Mouse (Mus musculus): ENCODE results near the gene Gnao1. TPM values are rescaled to one million over a fixed set of nuclear protein-coding genes. Genes with fewer than 3 reads are reported as not detected.
A peak's percentile ranks its signal among the peaks of the same experiment; 100 is the strongest.

The Gnao1 gene
- polyA plus RNA-seq (2016; fragmentation: Nextera tagmentation; extraction: Ambion mirVana) = 0.54 and 1.2 TPM in 2 replicates

- Histone ChIP-seq H3K4me1 (peaks cover 44% of the 10 kb centered on the region), H3K27me3 (ENCODE audit: low read depth, poor library complexity, severe bottlenecking) (peaks cover 56% of the 10 kb centered on the region), H3K4me3 (peak within 1 kb of the TSS; percentile 78), H3K27ac (peak within 1 kb of the TSS; percentile 78), H3K36me3 (no peaks in the 10 kb centered on the region), H3K9me3 (replicated peaks) (no peaks in the 10 kb centered on the region)
- DNase-seq (ENCODE audit: low spot score) = no peak
- 12% methylated on average over 9 of the region's 9 CpGs for WGBS
Observed at GRCm38 (mm10) chr8:93809686-93810027, at the start of gene Gnao1. TSS of gene Gnao1 (plus strand) at chr8:93809966.

DNA sequence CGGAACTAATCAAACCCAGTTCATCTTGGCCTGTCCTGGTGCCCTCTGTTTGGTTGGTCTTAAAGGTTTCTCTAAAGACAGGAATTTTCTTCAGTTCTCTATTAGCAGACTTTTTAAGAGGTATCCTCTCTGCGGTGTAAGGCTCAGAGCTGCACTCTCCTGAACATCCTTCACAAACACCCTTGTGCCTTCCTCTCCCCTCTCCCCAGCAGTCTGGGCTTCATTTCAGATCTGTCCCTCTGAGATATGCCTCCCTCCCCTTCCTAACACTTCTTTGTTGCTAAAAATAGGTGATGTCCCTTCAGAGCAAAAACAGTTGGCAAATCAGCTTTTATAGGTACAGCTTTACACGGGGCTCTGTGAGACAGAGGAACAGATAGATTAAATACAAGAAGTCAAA is 32.2 kb upstream of the Gnao1 start:
- Histone ChIP-seq H3K27me3 (ENCODE audit: low read depth, poor library complexity, severe bottlenecking) (no peaks in the 10 kb centered on the region), H3K27ac (no peak overlapping the region), H3K9me3 (replicated peaks) (no peaks in the 10 kb centered on the region), H3K36me3 (no peaks in the 10 kb centered on the region), H3K4me1 (no peaks in the 10 kb centered on the region), H3K4me3 (no peak overlapping the region)
- no peak for DNase-seq (ENCODE audit: low spot score)
- 57% methylated on average over 3 of the region's 3 CpGs for WGBS

DNA sequence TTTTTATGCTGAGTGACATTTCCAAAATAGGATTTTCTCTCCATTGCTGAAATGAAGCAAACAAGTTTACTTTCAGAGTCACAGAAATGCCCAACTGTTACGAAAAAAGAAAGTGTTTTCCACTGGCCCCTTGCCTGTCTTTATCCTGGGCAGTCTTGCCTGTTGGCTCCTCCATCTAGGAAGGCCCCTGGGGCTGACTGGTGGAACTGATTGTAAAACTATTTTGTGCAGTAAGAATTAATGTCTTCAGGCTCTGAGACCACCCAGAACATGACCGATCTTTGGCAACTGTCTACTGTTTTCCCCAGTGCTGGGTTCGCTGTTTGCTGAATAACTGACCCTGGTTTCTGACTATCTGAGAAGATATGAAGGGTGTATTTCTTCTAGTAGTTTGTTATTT is 540 bp upstream of the Gnao1 start:
- Histone ChIP-seq H3K9me3 (replicated peaks) (no peaks in the 10 kb centered on the region), H3K36me3 (no peaks in the 10 kb centered on the region), H3K4me3 (no peak overlapping the region), H3K4me1 (peaks cover 39% of the 10 kb centered on the region), H3K27ac (no peak overlapping the region), H3K27me3 (ENCODE audit: low read depth, poor library complexity, severe bottlenecking) (peaks cover 52% of the 10 kb centered on the region)
- DNase-seq (ENCODE audit: low spot score) = no peak
- WGBS = 85% methylated on average over 3 of the region's 3 CpGs

DNA sequence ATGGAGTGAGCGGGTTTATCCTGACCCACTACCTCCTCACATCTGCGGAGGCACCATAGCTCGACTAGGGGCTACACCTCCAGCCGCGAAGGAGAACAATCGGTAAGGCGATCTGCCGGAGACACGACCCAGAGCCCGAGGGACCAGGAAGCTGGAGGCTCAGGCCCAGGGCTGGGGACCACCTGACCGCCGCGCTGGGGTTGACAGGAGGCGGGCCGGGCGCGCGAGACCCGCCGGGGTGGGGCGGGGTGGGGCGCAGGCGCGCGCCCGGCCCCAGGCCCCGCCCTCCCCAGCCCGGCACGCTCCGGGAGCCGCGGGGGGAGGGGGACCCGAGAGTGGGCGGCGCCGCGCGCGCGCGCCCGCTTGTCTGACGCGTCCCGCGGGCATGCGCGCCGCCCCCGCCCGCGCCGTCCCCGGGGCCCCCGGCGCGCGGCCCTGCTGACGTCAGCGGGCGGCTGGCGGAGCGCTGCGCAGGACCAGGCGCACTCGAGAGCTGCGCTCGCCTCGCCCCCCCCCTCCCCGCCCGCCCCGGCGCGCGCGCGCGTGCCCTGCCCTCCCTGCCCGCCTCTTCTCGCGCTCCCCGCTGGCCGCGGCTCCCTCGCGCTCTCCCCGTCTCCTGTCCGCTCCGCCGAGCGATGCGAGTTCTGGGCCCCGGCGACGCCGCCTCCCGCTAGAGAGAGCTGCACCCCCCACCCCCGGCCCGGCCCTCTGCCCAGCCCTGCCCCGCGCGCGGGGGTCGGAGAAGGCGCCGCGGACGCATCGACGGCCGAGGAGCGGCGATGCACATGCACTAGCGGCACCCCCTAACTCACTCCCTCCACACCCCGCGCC is 477 bp downstream of the Gnao1 start:
- Histone ChIP-seq H3K4me1 (peaks cover 46% of the 10 kb centered on the region), H3K9me3 (replicated peaks) (no peaks in the 10 kb centered on the region), H3K27me3 (ENCODE audit: low read depth, poor library complexity, severe bottlenecking) (peaks cover 58% of the 10 kb centered on the region), H3K36me3 (no peaks in the 10 kb centered on the region), H3K4me3 (peak overlapping the region; percentile 78), H3K27ac (peak overlapping the region; percentile 78)
- 3% methylated on average over 53 of the region's 116 CpGs for WGBS
- peak; percentile 85 for DNase-seq (ENCODE audit: low spot score)

GRCm38 (mm10) chr8:93810859-93811602 is 1.3 kb downstream of the Gnao1 start:
- H3K4me1 ChIP-seq = peaks cover 46% of the 10 kb centered on the region
- H3K9me3 ChIP-seq (replicated peaks) = no peaks in the 10 kb centered on the region
- peaks cover 58% of the 10 kb centered on the region for H3K27me3 ChIP-seq (ENCODE audit: low read depth, poor library complexity, severe bottlenecking)
- H3K27ac ChIP-seq = peak overlapping the region; percentile 78
- H3K4me3 ChIP-seq = peak overlapping the region; percentile 78
- DNase-seq (ENCODE audit: low spot score) = no peak
- no peaks in the 10 kb centered on the region for H3K36me3 ChIP-seq
- WGBS = 2% methylated on average over 49 of the region's 53 CpGs

GRCm38 (mm10) chr8:93811719-93812475 is 2.1 kb downstream of the Gnao1 start:
- no peak overlapping the region for H3K27ac ChIP-seq
- WGBS = 17% methylated on average over 20 of the region's 20 CpGs
- peaks cover 58% of the 10 kb centered on the region for H3K27me3 ChIP-seq (ENCODE audit: low read depth, poor library complexity, severe bottlenecking)
- no peak for DNase-seq (ENCODE audit: low spot score)
- H3K4me1 ChIP-seq = peaks cover 46% of the 10 kb centered on the region
- peak overlapping the region; percentile 78; the same call in 1 of the 2 replicates for H3K4me3 ChIP-seq
- H3K9me3 ChIP-seq (replicated peaks) = no peaks in the 10 kb centered on the region
- H3K36me3 ChIP-seq = no peaks in the 10 kb centered on the region

GRCm38 (mm10) chr8:93812566-93813404 is 3.0 kb downstream of the Gnao1 start:
- Histone ChIP-seq H3K4me1 (peaks cover 46% of the 10 kb centered on the region), H3K36me3 (no peaks in the 10 kb centered on the region), H3K4me3 (peak overlapping the region; percentile 39), H3K9me3 (replicated peaks) (no peaks in the 10 kb centered on the region), H3K27ac (no peak overlapping the region), H3K27me3 (ENCODE audit: low read depth, poor library complexity, severe bottlenecking) (peaks cover 53% of the 10 kb centered on the region)
- DNase-seq (ENCODE audit: low spot score) = no peak
- 10% methylated on average over 35 of the region's 35 CpGs for WGBS

- Histone ChIP-seq H3K36me3 (no peaks in the 10 kb centered on the region), H3K27me3 (ENCODE audit: low read depth, poor library complexity, severe bottlenecking) (peaks cover 49% of the 10 kb centered on the region), H3K27ac (no peak overlapping the region), H3K9me3 (replicated peaks) (no peaks in the 10 kb centered on the region), H3K4me1 (peaks cover 46% of the 10 kb centered on the region), H3K4me3 (peak overlapping the region; percentile 39)
- under 1% methylated on average over 26 of the region's 26 CpGs for WGBS
- DNase-seq (ENCODE audit: low spot score) = peak; percentile 94
Observed at GRCm38 (mm10) chr8:93813405-93813761, 3.6 kb downstream of the Gnao1 start.

DNA sequence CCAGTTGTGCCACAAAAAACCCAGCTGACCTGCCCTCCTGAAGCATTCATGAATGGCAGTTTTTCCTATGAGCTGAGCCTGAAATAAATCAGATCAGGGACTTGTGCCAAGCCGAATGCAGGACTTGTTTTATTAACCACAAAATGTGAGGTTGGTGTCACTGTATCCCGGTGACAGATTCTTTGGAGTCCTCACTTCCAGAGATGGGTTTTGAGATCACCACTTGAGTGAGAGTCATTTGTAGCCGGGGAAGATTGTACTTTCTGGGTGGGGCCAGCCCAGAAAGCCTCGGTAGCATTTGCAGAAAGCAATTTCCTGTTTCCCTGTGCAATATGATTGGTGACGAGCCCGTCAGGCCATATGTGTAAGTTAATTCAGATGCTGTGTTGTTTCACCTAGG is 4.5 kb downstream of the Gnao1 start:
- Histone ChIP-seq H3K27me3 (ENCODE audit: low read depth, poor library complexity, severe bottlenecking) (peaks cover 42% of the 10 kb centered on the region), H3K27ac (no peak overlapping the region), H3K9me3 (replicated peaks) (no peaks in the 10 kb centered on the region), H3K4me1 (peaks cover 46% of the 10 kb centered on the region), H3K36me3 (no peaks in the 10 kb centered on the region), H3K4me3 (no peak overlapping the region)
- WGBS = 61% methylated on average over 6 of the region's 6 CpGs
- DNase-seq (ENCODE audit: low spot score) = no peak

- Histone ChIP-seq H3K4me1 (peaks cover 44% of the 10 kb centered on the region), H3K4me3 (no peak overlapping the region), H3K27me3 (ENCODE audit: low read depth, poor library complexity, severe bottlenecking) (peaks cover 28% of the 10 kb centered on the region), H3K36me3 (no peaks in the 10 kb centered on the region), H3K9me3 (replicated peaks) (no peaks in the 10 kb centered on the region), H3K27ac (no peak overlapping the region)
- no peak for DNase-seq (ENCODE audit: low spot score)
- WGBS = 71% methylated on average over 6 of the region's 6 CpGs
Observed at GRCm38 (mm10) chr8:93816226-93816625, 6.5 kb downstream of the Gnao1 start.

GRCm38 (mm10) chr8:93817366-93817765 is 7.6 kb downstream of the Gnao1 start:
- 91% methylated on average over 1 of the region's 1 CpGs for WGBS
- no peaks in the 10 kb centered on the region for H3K9me3 ChIP-seq (replicated peaks)

GRCm38 (mm10) chr8:93819929-93820328 is 10.2 kb downstream of the Gnao1 start:
- 86% methylated on average over 4 of the region's 4 CpGs for WGBS
- Histone ChIP-seq H3K27me3 (ENCODE audit: low read depth, poor library complexity, severe bottlenecking) (no peaks in the 10 kb centered on the region), H3K36me3 (no peaks in the 10 kb centered on the region), H3K4me3 (no peak overlapping the region), H3K4me1 (peaks cover 10% of the 10 kb centered on the region), H3K9me3 (replicated peaks) (no peaks in the 10 kb centered on the region), H3K27ac (no peak overlapping the region; the same call in 1 of the 2 replicates)
- DNase-seq (ENCODE audit: low spot score) = no peak

More at GRCm38 (mm10) chr8:93817366-93817765, 7.6 kb downstream of the Gnao1 start:
- Histone ChIP-seq H3K36me3 (no peaks in the 10 kb centered on the region), H3K27ac (no peak overlapping the region), H3K4me3 (no peak overlapping the region), H3K27me3 (ENCODE audit: low read depth, poor library complexity, severe bottlenecking) (peaks cover 16% of the 10 kb centered on the region), H3K4me1 (peaks cover 34% of the 10 kb centered on the region)
- DNase-seq (ENCODE audit: low spot score) = no peak
